Mouse (Mus musculus) kidney, adult 11 months (tissue): ENCODE results near the gene Rybp.

Experiments used
- DNase-seq: peaks from one replicate; pipeline ENCODE4 v3.0.0; 2022

Rybp gene

DNA sequence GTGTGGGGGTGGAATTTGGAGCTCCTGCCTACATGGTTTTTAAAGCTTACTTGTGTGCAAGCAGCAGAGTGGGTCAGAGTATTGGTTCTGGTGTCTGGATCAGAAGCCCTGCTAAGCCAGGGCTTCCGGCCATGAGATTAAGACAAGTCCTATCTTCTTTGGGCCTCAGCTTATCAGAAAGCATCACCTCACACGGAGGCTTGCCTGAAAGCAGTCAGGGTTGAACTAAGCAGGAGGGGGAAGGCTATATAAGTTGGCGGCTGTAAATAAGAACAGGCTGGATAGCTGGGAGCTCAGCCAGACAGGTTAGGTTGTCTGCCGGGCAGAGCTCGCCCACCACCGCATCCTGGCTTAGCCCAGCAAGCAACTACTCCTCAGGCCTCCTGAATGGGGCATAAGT lies 99.5 kb downstream of the Rybp start:
- no peak for DNase-seq

DNA sequence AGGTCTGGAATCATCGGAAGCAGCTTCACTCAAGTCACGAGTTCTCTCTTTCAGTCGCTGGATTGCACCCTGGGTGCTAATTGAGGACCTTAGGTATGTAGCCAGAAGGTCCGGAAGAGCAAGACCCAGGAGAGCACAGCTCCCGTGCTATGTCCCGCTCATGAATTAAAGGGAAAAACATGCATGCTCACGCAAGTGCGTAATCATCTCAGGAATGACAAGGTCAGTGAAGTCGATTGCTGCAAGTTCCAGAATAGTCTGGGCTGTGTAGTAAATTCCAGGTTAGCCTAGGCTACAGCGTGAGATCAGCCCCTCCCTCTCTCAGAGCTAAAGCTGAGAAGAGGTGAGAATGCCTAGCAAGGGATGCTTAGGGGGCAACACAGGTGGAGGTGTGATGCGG lies 100.5 kb downstream of the Rybp start:
- DNase-seq, result peak; percentile 47

DNA sequence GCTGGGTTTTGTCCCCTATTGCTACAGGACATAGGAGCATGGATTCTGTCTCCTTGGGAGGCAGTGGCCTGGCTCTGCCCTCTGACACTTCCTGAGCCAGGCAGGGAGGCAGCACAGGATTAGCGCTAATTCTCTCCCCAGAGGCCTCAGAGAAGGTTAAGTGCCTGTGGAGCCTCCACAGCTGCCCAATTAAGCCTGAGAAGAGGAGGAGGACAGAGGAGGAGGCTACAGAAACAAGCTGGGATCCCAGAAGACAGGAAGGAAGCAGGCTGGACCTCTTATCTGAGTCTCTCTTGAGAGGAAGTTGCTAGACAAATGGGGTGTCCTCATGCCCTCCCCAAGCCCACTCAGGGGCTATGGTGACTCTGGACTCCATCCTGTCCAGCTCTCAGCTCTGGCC lies 101.8 kb downstream of the Rybp start:
- peak; percentile 23 for DNase-seq

DNA sequence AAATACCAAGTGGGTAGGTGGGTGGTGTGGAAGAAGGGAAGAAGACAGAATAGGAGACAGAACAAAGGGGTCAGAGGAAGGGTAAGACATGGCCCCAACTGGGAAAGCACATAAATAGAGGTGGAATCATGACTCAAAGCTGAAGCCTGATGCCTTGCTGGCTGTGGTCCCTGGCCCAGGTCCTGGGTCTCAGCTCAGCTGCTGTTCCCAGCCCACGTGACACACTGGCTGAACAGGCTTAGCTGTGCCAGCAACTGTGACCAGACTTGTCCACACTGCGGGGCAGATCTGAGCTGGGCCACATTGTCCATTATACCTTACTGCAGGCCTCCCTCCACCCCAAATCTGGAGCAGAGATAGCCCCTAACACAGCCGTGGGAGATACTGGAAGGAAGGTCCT lies 103.9 kb downstream of the Rybp start:
- no peak for DNase-seq

DNA sequence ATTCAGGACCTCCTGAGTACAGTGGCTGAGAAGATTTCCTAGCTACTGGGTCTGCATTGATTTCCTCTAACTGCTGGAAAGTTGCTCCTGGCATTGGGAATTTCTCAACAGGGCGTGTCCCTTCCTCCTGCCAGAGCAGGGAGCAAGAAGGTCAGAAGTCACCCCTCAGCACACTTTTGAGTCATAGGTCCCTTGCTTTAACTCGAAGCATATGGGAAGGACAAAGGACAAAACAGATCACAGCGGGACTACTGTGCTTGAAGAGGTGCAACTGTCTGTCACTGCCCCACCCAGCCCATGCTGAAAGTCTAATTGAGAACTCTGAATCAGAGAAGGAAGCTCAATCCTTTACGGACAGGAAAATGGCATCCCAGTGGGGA lies 106.4 kb downstream of the Rybp start:
- no peak for DNase-seq

DNA sequence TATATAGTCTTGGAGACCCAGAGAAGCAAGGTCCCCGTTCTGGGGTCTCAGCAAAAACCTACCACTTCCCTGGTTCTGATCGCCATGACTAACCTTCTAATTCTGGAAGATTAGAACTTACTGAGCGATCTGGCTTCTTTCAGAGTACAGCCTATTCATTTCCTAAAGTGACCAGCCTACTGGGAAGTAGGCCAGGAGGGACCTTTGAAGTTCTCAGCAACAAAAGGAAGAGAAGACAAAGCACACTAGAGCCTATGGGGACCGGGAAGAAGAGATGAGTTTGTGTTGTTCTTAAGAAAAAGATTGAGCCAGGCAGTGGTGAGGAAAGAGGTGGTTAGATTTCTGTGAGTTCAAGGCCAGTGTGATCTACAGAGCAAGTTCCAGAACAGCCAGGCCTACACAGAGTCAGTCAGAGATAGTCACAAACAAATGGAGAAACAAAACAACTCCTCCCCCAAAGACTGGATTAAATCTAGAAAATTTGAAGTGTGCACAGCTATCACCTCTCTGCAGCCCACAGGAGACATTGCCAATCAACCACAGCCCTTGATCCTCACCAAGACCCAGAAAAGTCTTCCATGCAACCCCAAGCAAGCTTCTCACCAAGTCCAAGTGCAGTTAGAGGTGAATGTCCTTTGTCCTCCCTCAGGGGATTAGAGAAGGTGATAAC lies 106.9 kb downstream of the Rybp start:
- DNase-seq, result no peak

DNA sequence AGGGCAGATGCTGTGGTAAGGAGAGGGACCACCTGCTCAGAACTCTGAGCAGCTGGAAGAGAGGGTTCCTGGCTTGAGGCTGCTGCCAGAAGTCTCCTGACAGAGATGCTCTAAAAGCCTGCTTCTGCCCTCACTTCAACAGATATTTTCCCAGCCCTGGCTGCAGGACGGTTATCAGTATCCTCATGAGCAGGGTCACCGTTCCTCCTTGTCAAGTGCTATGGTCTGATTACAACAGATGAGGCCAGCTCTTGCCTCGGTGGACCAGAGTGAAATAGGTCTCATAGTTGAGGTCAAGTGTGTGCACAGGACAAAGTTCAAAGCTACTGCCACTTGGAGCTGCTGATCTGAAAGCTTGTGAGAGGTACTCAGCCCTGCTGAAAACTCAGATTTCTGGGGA lies 108.5 kb downstream of the Rybp start:
- DNase-seq, result no peak
